Mouse (Mus musculus): ENCODE results near the gene Pxt1. TPM values are rescaled to one million over a fixed set of nuclear protein-coding genes. Genes with fewer than 3 reads are reported as not detected.
A peak's percentile ranks its signal among the peaks of the same experiment; 100 is the strongest.

Gene Pxt1
- total and polyA plus RNA-seq, 2 experiments from 2014 or later, result 0.15 to 0.49 TPM

DNA sequence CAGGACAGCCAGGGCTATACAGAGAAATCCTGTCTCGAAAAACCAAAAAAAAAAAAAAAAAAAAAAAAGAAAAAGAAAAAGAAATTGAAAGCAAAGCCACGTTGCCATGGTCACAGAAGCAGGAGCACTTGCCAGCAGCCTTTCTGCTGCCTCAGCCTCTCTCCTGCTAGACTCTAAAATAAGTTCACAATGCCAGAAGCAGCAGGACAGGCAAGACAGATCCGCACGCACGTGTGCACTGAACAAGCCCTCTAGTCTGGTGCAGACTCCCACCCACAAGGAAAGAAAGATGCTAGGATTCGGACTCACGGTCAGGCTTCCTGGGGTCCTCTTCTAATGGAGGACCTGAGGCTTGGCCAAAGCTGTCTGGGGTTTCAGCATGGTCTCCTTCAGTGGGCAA lies 35.7 kb downstream of the Pxt1 start:
- H3K4me1 ChIP-seq (ENCODE audit: insufficient read depth, low read length), result peaks cover 21% of the 10 kb centered on the region
- H3K9ac ChIP-seq (replicated peaks; ENCODE audit: low read length, poor library complexity, severe bottlenecking), result no peak overlapping the region
- no peak overlapping the region for H3K4me3 ChIP-seq (ENCODE audit: low read depth, low read length)
- 26% methylated on average over 7 of the region's 7 CpGs for WGBS
- H3K27me3 ChIP-seq (ENCODE audit: insufficient read depth, low read length), result no peaks in the 10 kb centered on the region
- H3K9me3 ChIP-seq (ENCODE audit: low read length), result no peaks in the 10 kb centered on the region
- H3K27ac ChIP-seq (ENCODE audit: low read depth, low read length), result no peak overlapping the region
- no peaks in the 10 kb centered on the region for H3K36me3 ChIP-seq (ENCODE audit: insufficient read depth, low read length)
- ATAC-seq (ENCODE audit: low FRiP score) (no peak), DNase-seq (ENCODE audit: low spot score) (peak; percentile 60)
- no peak overlapping the region for H3K4me2 ChIP-seq (ENCODE audit: low read depth, low read length, poor library complexity, severe bottlenecking)
- no peak for TF ChIP-seq CTCF (IDR thresholded peaks at IDR 0.05)

- peak; percentile 25 for ATAC-seq (ENCODE audit: low FRiP score)
- no peak overlapping the region for H3K4me3 ChIP-seq (ENCODE audit: low read depth, low read length)
- peak overlapping the region; percentile 46; the same call in 1 of the 2 replicates for H3K9ac ChIP-seq (replicated peaks; ENCODE audit: low read length, poor library complexity, severe bottlenecking)
- no peaks in the 10 kb centered on the region for H3K36me3 ChIP-seq (ENCODE audit: insufficient read depth, low read length)
- H3K4me2 ChIP-seq (ENCODE audit: low read depth, low read length, poor library complexity, severe bottlenecking), result peak overlapping the region; percentile 23; the same call in 1 of the 2 replicates
- WGBS, result 52% methylated on average over 13 of the region's 13 CpGs
- no peak for TF ChIP-seq CTCF (IDR thresholded peaks at IDR 0.05)
- peaks cover 21% of the 10 kb centered on the region for H3K4me1 ChIP-seq (ENCODE audit: insufficient read depth, low read length)
- H3K27ac ChIP-seq (ENCODE audit: low read depth, low read length), result peak overlapping the region; percentile 95
- no peaks in the 10 kb centered on the region for H3K9me3 ChIP-seq (ENCODE audit: low read length)
- no peaks in the 10 kb centered on the region for H3K27me3 ChIP-seq (ENCODE audit: insufficient read depth, low read length)
- no peak for DNase-seq (ENCODE audit: low spot score)
These were observed 38.2 kb downstream of the Pxt1 start for GRCm38 (mm10) chr17:28905377-28905916.

GRCm38 (mm10) chr17:28904546-28905376 lies 38.9 kb downstream of the Pxt1 start:
- DNase-seq (ENCODE audit: low spot score) (peak; percentile 86), ATAC-seq (ENCODE audit: low FRiP score) (peak; percentile 90)
- 21% methylated on average over 23 of the region's 23 CpGs for WGBS
- H3K27me3 ChIP-seq (ENCODE audit: insufficient read depth, low read length), result no peaks in the 10 kb centered on the region
- H3K4me3 ChIP-seq (ENCODE audit: low read depth, low read length), result no peak overlapping the region
- no peaks in the 10 kb centered on the region for H3K36me3 ChIP-seq (ENCODE audit: insufficient read depth, low read length)
- H3K4me1 ChIP-seq (ENCODE audit: insufficient read depth, low read length), result peaks cover 21% of the 10 kb centered on the region
- peak; percentile 85 for TF ChIP-seq CTCF (IDR thresholded peaks at IDR 0.05)
- peak overlapping the region; percentile 46; the same call in 1 of the 2 replicates for H3K9ac ChIP-seq (replicated peaks; ENCODE audit: low read length, poor library complexity, severe bottlenecking)
- peak overlapping the region; percentile 23 for H3K4me2 ChIP-seq (ENCODE audit: low read depth, low read length, poor library complexity, severe bottlenecking)
- H3K27ac ChIP-seq (ENCODE audit: low read depth, low read length), result peak overlapping the region; percentile 95
- H3K9me3 ChIP-seq (ENCODE audit: low read length), result no peaks in the 10 kb centered on the region

DNA sequence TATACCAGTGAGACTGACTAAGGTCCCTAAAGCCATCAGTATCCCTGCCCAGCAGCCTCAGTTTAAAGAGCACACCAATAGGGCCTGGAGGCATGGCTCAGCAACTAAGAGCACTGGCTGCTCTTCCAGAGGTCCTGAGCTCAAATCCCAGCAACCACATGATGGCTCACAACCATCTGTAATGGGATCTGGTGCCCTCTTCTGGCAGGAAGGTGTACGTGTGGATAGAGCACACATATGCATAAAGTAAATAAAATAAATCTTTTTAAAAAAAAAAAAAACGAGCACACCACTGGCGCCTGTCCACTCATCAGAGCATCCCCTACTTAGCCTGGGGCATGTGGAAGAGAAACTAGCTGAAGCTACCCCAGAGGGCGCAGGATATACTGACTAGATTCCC lies 42.1 kb downstream of the Pxt1 start:
- peaks cover 16% of the 10 kb centered on the region for H3K4me1 ChIP-seq (ENCODE audit: insufficient read depth, low read length)
- H3K4me3 ChIP-seq (ENCODE audit: low read depth, low read length), result no peak overlapping the region
- no peaks in the 10 kb centered on the region for H3K36me3 ChIP-seq (ENCODE audit: insufficient read depth, low read length)
- peak; percentile 27 for TF ChIP-seq CTCF (IDR thresholded peaks at IDR 0.05)
- H3K4me2 ChIP-seq (ENCODE audit: low read depth, low read length, poor library complexity, severe bottlenecking), result no peak overlapping the region
- H3K27me3 ChIP-seq (ENCODE audit: insufficient read depth, low read length), result no peaks in the 10 kb centered on the region
- DNase-seq (ENCODE audit: low spot score) (no peak), ATAC-seq (ENCODE audit: low FRiP score) (no peak)
- H3K9ac ChIP-seq (replicated peaks; ENCODE audit: low read length, poor library complexity, severe bottlenecking), result no peak overlapping the region
- WGBS, result 74% methylated on average over 4 of the region's 4 CpGs
- H3K27ac ChIP-seq (ENCODE audit: low read depth, low read length), result no peak overlapping the region
- no peaks in the 10 kb centered on the region for H3K9me3 ChIP-seq (ENCODE audit: low read length)

- H3K36me3 ChIP-seq (ENCODE audit: insufficient read depth, low read length), result no peaks in the 10 kb centered on the region
These were observed 44.2 kb downstream of the Pxt1 start for GRCm38 (mm10) chr17:28899427-28899826.

GRCm38 (mm10) chr17:28898249-28898648 lies 45.4 kb downstream of the Pxt1 start:
- no peak overlapping the region for H3K4me2 ChIP-seq (ENCODE audit: low read depth, low read length, poor library complexity, severe bottlenecking)
- WGBS, result 57% methylated on average over 5 of the region's 5 CpGs
- no peak for TF ChIP-seq CTCF (IDR thresholded peaks at IDR 0.05)

More at GRCm38 (mm10) chr17:28899427-28899826, 44.2 kb downstream of the Pxt1 start:
- no peak overlapping the region for H3K9ac ChIP-seq (replicated peaks; ENCODE audit: low read length, poor library complexity, severe bottlenecking)
- H3K4me2 ChIP-seq (ENCODE audit: low read depth, low read length, poor library complexity, severe bottlenecking), result no peak overlapping the region
- ATAC-seq (ENCODE audit: low FRiP score), result no peak
- no peak for TF ChIP-seq CTCF (IDR thresholded peaks at IDR 0.05)
- WGBS, result 81% methylated on average over 19 of the region's 19 CpGs
- H3K4me1 ChIP-seq (ENCODE audit: insufficient read depth, low read length), result peaks cover 4% of the 10 kb centered on the region; the same call in 1 of the 2 replicates
- H3K9me3 ChIP-seq (ENCODE audit: low read length), result no peaks in the 10 kb centered on the region
- no peaks in the 10 kb centered on the region for H3K27me3 ChIP-seq (ENCODE audit: insufficient read depth, low read length)
- no peak for DNase-seq (ENCODE audit: low spot score)
- H3K27ac ChIP-seq (ENCODE audit: low read depth, low read length), result no peak overlapping the region
- no peak overlapping the region for H3K4me3 ChIP-seq (ENCODE audit: low read depth, low read length)

More at GRCm38 (mm10) chr17:28898249-28898648, 45.4 kb downstream of the Pxt1 start:
- DNase-seq (ENCODE audit: low spot score) (no peak), ATAC-seq (ENCODE audit: low FRiP score) (no peak)
- H3K4me3 ChIP-seq (ENCODE audit: low read depth, low read length), result no peak overlapping the region
- no peaks in the 10 kb centered on the region for H3K4me1 ChIP-seq (ENCODE audit: insufficient read depth, low read length)
- H3K27me3 ChIP-seq (ENCODE audit: insufficient read depth, low read length), result no peaks in the 10 kb centered on the region
- no peak overlapping the region for H3K27ac ChIP-seq (ENCODE audit: low read depth, low read length)
- H3K36me3 ChIP-seq (ENCODE audit: insufficient read depth, low read length), result no peaks in the 10 kb centered on the region
- H3K9ac ChIP-seq (replicated peaks; ENCODE audit: low read length, poor library complexity, severe bottlenecking), result no peak overlapping the region
- no peaks in the 10 kb centered on the region for H3K9me3 ChIP-seq (ENCODE audit: low read length)

Measured in midbrain, postnatal 0 days (tissue).